Mouse (Mus musculus) heart, embryonic 15.5 days (tissue): ENCODE results near the gene Dync1i1. TPM values are rescaled to one million over a fixed set of nuclear protein-coding genes. Genes with fewer than 3 reads are reported as not detected.
A peak's percentile ranks its signal among the peaks of the same experiment; 100 is the strongest.

ENCODE experiments used
- ATAC-seq: fragments of 200-750 bp; cut with Nextera tagmentation; replicated peaks from 2 replicates; pipeline ENCODE4 v1.8.0; 2017; ENCODE audit warnings: low read depth, moderate TSS enrichment; ENCODE audit not compliant: insufficient number of reproducible peaks, insufficient read depth, low FRiP score
- H3K27ac ChIP-seq: fragments of 300-500 bp; sonication (generic); 2 replicates; pipeline ENCODE4 v1.5.1; 2015; ENCODE audit warnings: mild to moderate bottlenecking, inconsistent platforms
- H3K27me3 ChIP-seq: fragments of 300-500 bp; sonication (generic); 2 replicates; pipeline ENCODE4 v1.6.1; 2015; ENCODE audit warnings: inconsistent platforms
- H3K36me3 ChIP-seq: fragments of 300-500 bp; sonication (generic); 2 replicates; pipeline ENCODE4 v1.6.1; 2015; ENCODE audit warnings: mild to moderate bottlenecking, inconsistent platforms
- H3K4me1 ChIP-seq: fragments of 300-500 bp; sonication (generic); replicated peaks from 2 replicates; pipeline ENCODE4 v1.6.1; 2015; ENCODE audit warnings: inconsistent platforms
- H3K4me2 ChIP-seq: fragments of 300-500 bp; sonication (generic); 2 replicates; pipeline ENCODE4 v1.6.1; 2015; ENCODE audit warnings: inconsistent platforms, mild to moderate bottlenecking, moderate library complexity
- H3K4me3 ChIP-seq: fragments of 300-500 bp; sonication (generic); 2 replicates; pipeline ENCODE4 v1.5.1; 2015; ENCODE audit warnings: mild to moderate bottlenecking, inconsistent platforms
- H3K9ac ChIP-seq: fragments of 300-500 bp; sonication (generic); 2 replicates; pipeline ENCODE4 v1.6.1; 2015; ENCODE audit warnings: mild to moderate bottlenecking, inconsistent platforms
- H3K9me3 ChIP-seq: fragments of 300-500 bp; sonication (generic); replicated peaks from 2 replicates; pipeline ENCODE4 v1.6.1; 2016; ENCODE audit warnings: inconsistent platforms
- WGBS: fragments of 180-500 bp; shearing (Covaris S2); methylation state at CpG from one replicate; pipeline ENCODE4 v1.1.7; 2015; ENCODE audit warnings: mixed read lengths; 5-methylcytosine and 5-hydroxymethylcytosine counted together
- polyA plus RNA-seq: library from polyadenylated mRNA; unstranded; fragments of >200 nt; fragmentation: Nextera tagmentation; extraction: Ambion mirVana; gene quantifications from 2 replicates; pipeline ENCODE4 v1.2.1, GENCODE M21; 2015

The Dync1i1 gene
- polyA plus RNA-seq, 1 experiment from 2014 or later, result 1.6 TPM

GRCm38 (mm10) chr6:5977238-5977920 lies 251.9 kb downstream of the Dync1i1 start:
- no peak for ATAC-seq
- no peaks in the 10 kb centered on the region for H3K9me3 ChIP-seq
- H3K36me3 ChIP-seq, result no peaks in the 10 kb centered on the region
- 42% methylated on average over 15 of the region's 15 CpGs for WGBS
- H3K27ac ChIP-seq, result peak overlapping the region; percentile 55; the same call in 1 of the 2 replicates
- 0 out of 2 replicates have a peak overlapping the region, but pooled peaks have one; percentile 13 for H3K4me2 ChIP-seq
- H3K9ac ChIP-seq, result no peak overlapping the region
- H3K4me1 ChIP-seq, result no peaks in the 10 kb centered on the region
- H3K4me3 ChIP-seq, result no peak overlapping the region
- no peaks in the 10 kb centered on the region for H3K27me3 ChIP-seq

- no peak for ATAC-seq
- no peak overlapping the region for H3K9ac ChIP-seq
- H3K4me1 ChIP-seq, result peaks cover 20% of the 10 kb centered on the region
- no peaks in the 10 kb centered on the region for H3K9me3 ChIP-seq
- no peaks in the 10 kb centered on the region for H3K36me3 ChIP-seq
- H3K27me3 ChIP-seq, result no peaks in the 10 kb centered on the region
- 76% methylated on average over 6 of the region's 6 CpGs for WGBS
- peak overlapping the region; percentile 49; the same call in 1 of the 2 replicates for H3K4me2 ChIP-seq
- no peak overlapping the region for H3K27ac ChIP-seq
- H3K4me3 ChIP-seq, result no peak overlapping the region
Observed at GRCm38 (mm10) chr6:5991243-5991642, 265.8 kb downstream of the Dync1i1 start.

GRCm38 (mm10) chr6:5991817-5992755 lies 266.6 kb downstream of the Dync1i1 start:
- no peak overlapping the region for H3K9ac ChIP-seq
- no peaks in the 10 kb centered on the region for H3K9me3 ChIP-seq
- peak overlapping the region; percentile 17; the same call in 1 of the 2 replicates for H3K4me3 ChIP-seq
- no peak; the same call in 1 of the 2 replicates for ATAC-seq
- H3K27ac ChIP-seq, result peak overlapping the region; percentile 50
- no peaks in the 10 kb centered on the region for H3K36me3 ChIP-seq
- H3K4me1 ChIP-seq, result peaks cover 20% of the 10 kb centered on the region
- WGBS, result 43% methylated on average over 25 of the region's 25 CpGs
- peak overlapping the region; percentile 49 for H3K4me2 ChIP-seq
- no peaks in the 10 kb centered on the region for H3K27me3 ChIP-seq

GRCm38 (mm10) chr6:5993056-5993455 lies 267.6 kb downstream of the Dync1i1 start:
- H3K27me3 ChIP-seq, result no peaks in the 10 kb centered on the region
- H3K4me1 ChIP-seq, result peaks cover 20% of the 10 kb centered on the region
- no peak overlapping the region for H3K4me3 ChIP-seq
- WGBS, result 34% methylated on average over 7 of the region's 7 CpGs
- 0 out of 2 replicates have a peak overlapping the region, but pooled peaks have one; percentile 14 for H3K27ac ChIP-seq
- H3K9me3 ChIP-seq, result no peaks in the 10 kb centered on the region
- peak overlapping the region; percentile 19; the same call in 1 of the 2 replicates for H3K4me2 ChIP-seq
- ATAC-seq, result 0 out of 2 replicates have a peak, but pooled peaks have one; percentile 43
- no peaks in the 10 kb centered on the region for H3K36me3 ChIP-seq
- no peak overlapping the region for H3K9ac ChIP-seq

GRCm38 (mm10) chr6:5997535-5997934 lies 272.1 kb downstream of the Dync1i1 start:
- 75% methylated on average over 6 of the region's 6 CpGs for WGBS
- no peak for ATAC-seq
- H3K4me3 ChIP-seq, result no peak overlapping the region
- H3K27me3 ChIP-seq, result no peaks in the 10 kb centered on the region
- no peak overlapping the region for H3K9ac ChIP-seq
- H3K27ac ChIP-seq, result no peak overlapping the region
- no peak overlapping the region for H3K4me2 ChIP-seq
- H3K9me3 ChIP-seq, result no peaks in the 10 kb centered on the region
- H3K36me3 ChIP-seq, result no peaks in the 10 kb centered on the region
- peaks cover 7% of the 10 kb centered on the region for H3K4me1 ChIP-seq

GRCm38 (mm10) chr6:6002061-6002460 lies 276.6 kb downstream of the Dync1i1 start:
- no peak overlapping the region for H3K9ac ChIP-seq
- ATAC-seq, result no peak
- H3K4me2 ChIP-seq, result no peak overlapping the region
- no peaks in the 10 kb centered on the region for H3K36me3 ChIP-seq
- H3K27ac ChIP-seq, result no peak overlapping the region
- 84% methylated on average over 3 of the region's 3 CpGs for WGBS
- H3K4me3 ChIP-seq, result no peak overlapping the region
- peaks cover 3% of the 10 kb centered on the region; the same call in 1 of the 2 replicates for H3K4me1 ChIP-seq
- 0 out of 2 replicates have a peak, but pooled peaks cover 2% of the 10 kb centered on the region for H3K27me3 ChIP-seq
- no peaks in the 10 kb centered on the region for H3K9me3 ChIP-seq

- WGBS, result 30% methylated on average over 12 of the region's 12 CpGs
- Histone ChIP-seq H3K36me3 (no peaks in the 10 kb centered on the region), H3K9me3 (no peaks in the 10 kb centered on the region), H3K4me1 (peaks cover 3% of the 10 kb centered on the region; the same call in 1 of the 2 replicates), H3K9ac (no peak overlapping the region), H3K4me3 (no peak overlapping the region; the same call in 1 of the 2 replicates), H3K4me2 (peak overlapping the region; percentile 92; the same call in 1 of the 2 replicates), H3K27me3 (0 out of 2 replicates have a peak, but pooled peaks cover 2% of the 10 kb centered on the region), H3K27ac (no peak overlapping the region)
- no peak for ATAC-seq
Observed at GRCm38 (mm10) chr6:6004756-6005485, 279.5 kb downstream of the Dync1i1 start.

GRCm38 (mm10) chr6:6005762-6006431 lies 280.5 kb downstream of the Dync1i1 start:
- 0 out of 2 replicates have a peak, but pooled peaks cover 2% of the 10 kb centered on the region for H3K27me3 ChIP-seq
- peak overlapping the region; percentile 92 for H3K4me2 ChIP-seq
- no peak overlapping the region for H3K27ac ChIP-seq
- H3K4me3 ChIP-seq, result peak overlapping the region; percentile 65
- H3K9me3 ChIP-seq, result no peaks in the 10 kb centered on the region
- peak; percentile 88 for ATAC-seq
- 4% methylated on average over 42 of the region's 42 CpGs for WGBS
- H3K36me3 ChIP-seq, result no peaks in the 10 kb centered on the region
- H3K4me1 ChIP-seq, result peaks cover 3% of the 10 kb centered on the region; the same call in 1 of the 2 replicates
- H3K9ac ChIP-seq, result peak overlapping the region; percentile 63

GRCm38 (mm10) chr6:6011364-6011763 lies 285.9 kb downstream of the Dync1i1 start:
- Histone ChIP-seq H3K4me3 (no peak overlapping the region), H3K4me2 (no peak overlapping the region), H3K9ac (no peak overlapping the region), H3K27ac (no peak overlapping the region), H3K27me3 (0 out of 2 replicates have a peak, but pooled peaks cover 2% of the 10 kb centered on the region), H3K36me3 (no peaks in the 10 kb centered on the region), H3K9me3 (no peaks in the 10 kb centered on the region), H3K4me1 (peaks cover 4% of the 10 kb centered on the region; the same call in 1 of the 2 replicates)
- no peak for ATAC-seq
- 75% methylated on average over 2 of the region's 2 CpGs for WGBS

GRCm38 (mm10) chr6:6015616-6016015 lies 290.2 kb downstream of the Dync1i1 start:
- ATAC-seq, result no peak
- Histone ChIP-seq H3K36me3 (no peaks in the 10 kb centered on the region), H3K27me3 (no peaks in the 10 kb centered on the region), H3K4me3 (0 out of 2 replicates have a peak overlapping the region, but pooled peaks have one; percentile 16), H3K9ac (no peak overlapping the region), H3K9me3 (no peaks in the 10 kb centered on the region), H3K27ac (no peak overlapping the region), H3K4me2 (peak overlapping the region; percentile 44), H3K4me1 (0 out of 2 replicates have a peak, but pooled peaks cover 4% of the 10 kb centered on the region)
- WGBS, result 37% methylated on average over 15 of the region's 15 CpGs
